Mouse (Mus musculus): ENCODE data around the gene Gins1.

- TF ChIP-seq CTCF (IDR thresholded peaks at IDR 0.05; ENCODE audit: control insufficient read depth, insufficient read depth, insufficient replicate concordance, low read depth, low read length): no peak
- TF ChIP-seq POLR2A (IDR thresholded peaks at IDR 0.05; ENCODE audit: control insufficient read depth, low read depth, low read length): no peak
Observed at GRCm38 (mm10) chr2:150955859-150956258, 50.7 kb downstream of the Gins1 start.

All from testis, adult 2 months (tissue).